Mouse (Mus musculus) olfactory bulb, adult 2 months (tissue): ENCODE measurements around the gene Olfr312.

Experiments
- CTCF ChIP-seq: fragments of 200-500 bp; IDR thresholded peaks from 2 replicates; pipeline ENCODE4 v1.5.1; 2012; ENCODE audit warnings: low read depth, mild to moderate bottlenecking, low read length, moderate library complexity; ENCODE audit not compliant: insufficient read depth
- POLR2A ChIP-seq: fragments of 200-500 bp; IDR thresholded peaks from 2 replicates; pipeline ENCODE4 v1.6.1; 2012; ENCODE audit warnings: mild to moderate bottlenecking, low read depth, low read length, moderate library complexity; ENCODE audit not compliant: insufficient read depth

DNA sequence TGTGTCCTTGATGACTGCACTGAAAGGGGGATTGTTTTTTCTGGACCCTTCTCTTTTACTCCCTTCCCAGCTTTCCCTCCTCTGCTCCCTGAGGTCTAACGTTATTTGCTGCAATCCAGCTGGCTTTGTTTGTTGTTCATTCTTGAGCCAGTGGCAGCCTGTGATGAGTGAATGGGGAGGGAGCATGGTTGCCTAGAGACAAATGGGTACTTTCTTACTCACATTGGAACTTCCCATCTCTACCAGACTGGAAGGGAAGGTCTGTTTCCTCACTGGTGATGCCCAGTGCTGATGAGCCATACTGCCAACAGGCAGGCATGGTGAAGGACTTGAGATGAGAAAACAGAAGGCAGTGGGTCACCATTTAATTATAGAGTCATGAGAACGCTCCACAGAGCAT lies 20.7 kb downstream of the Olfr312 start:
- TF ChIP-seq POLR2A (no peak), CTCF (no peak)
